Mouse (Mus musculus) embryonic fibroblast, embryonic 13.5 days (primary cell): ENCODE data around the gene Gm20388.

Experiments used
- CTCF ChIP-seq: IDR thresholded peaks from 2 replicates; pipeline ENCODE4 v1.5.1; 2011; ENCODE audit warnings: mild to moderate bottlenecking, control low read depth, low read length, moderate library complexity, borderline replicate concordance; ENCODE audit not compliant: insufficient read depth
- POLR2A ChIP-seq: IDR thresholded peaks from 2 replicates; pipeline ENCODE4 v1.6.1; 2011; ENCODE audit warnings: low read depth, mild to moderate bottlenecking, control low read depth, low read length, moderate library complexity

DNA sequence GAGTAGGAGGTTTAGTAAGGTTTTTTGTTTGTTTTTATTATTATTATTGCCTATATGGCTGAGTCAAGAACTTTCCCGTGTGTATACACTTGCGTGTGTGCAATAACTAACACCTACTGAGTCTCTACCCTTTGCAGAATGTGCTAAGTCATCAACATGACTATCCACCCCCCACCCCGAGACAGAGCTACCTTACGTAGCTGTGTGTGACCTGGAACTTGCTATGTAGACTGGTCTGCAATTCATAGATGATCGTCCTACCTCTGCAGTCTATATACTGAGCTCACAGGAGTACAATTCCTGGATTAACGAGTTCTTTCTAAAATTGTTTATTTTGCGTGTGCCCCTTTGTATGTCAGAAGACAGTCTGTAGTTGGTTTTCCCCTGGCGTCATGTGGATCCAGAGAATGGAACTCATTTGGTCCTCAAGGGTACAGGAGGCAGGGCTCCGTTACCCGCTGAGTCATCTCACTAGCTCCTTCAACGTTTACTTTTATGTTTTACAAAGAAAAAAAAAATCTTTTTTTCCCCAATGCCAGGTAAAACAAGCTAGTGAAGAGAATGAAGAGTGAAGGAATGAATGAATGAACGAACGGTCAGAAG is 596 bp upstream of the Gm20388 start, which contains the start of gene Usp10:
- TF ChIP-seq CTCF (no peak), POLR2A (no peak)
